Mouse (Mus musculus): Measurements from ENCODE around the gene Slc35f5.

- no peak for TF ChIP-seq CTCF (conservative IDR thresholded peaks at IDR 0.05; ENCODE audit: low read length)
- TF ChIP-seq POU5F1 (IDR thresholded peaks at IDR 0.05; ENCODE audit: borderline replicate concordance, low read length), result no peak
- no peak for TF ChIP-seq NANOG (IDR thresholded peaks at IDR 0.05; ENCODE audit: borderline replicate concordance, low read length)
Observed at GRCm38 (mm10) chr1:125561206-125561605, 811 bp downstream of the Slc35f5 start.

Data from E14TG2a.4 (cell line).